Mouse (Mus musculus): ENCODE data around the gene 4833427G06Rik.

DNA sequence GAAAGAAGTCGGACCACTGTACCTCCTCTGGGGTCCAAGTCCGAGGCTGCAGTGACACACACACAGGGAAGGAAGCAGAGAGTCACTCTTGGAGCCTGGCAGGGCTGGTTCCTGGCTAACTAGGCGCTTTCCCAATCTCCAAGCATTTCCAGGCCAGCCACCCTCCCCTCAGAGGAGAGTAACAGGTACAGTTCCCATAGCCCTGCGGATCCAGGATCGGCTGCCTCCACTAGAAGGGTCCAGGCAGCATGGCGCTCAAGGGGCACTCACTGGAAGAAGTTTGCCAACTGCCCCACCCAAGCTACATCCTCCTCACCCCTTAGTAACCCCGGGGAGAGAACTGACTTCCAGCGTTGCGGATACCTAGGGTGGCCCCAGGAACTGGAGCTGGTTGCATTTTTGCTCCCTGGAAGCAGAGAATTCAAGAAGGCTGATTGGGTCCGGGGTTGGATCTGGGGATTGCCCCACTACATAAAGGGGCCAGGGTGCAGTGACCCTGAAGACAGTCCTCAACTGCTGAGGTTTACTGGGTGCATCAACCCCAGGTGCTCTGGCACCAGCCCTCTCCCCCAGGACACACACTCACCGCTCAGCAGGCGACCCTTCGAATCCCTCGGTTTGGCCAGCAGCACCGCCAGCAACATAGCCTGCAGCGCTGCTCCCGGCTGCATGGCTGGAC is 25.4 kb downstream of the 4833427G06Rik start:
- TF ChIP-seq CTCF (IDR thresholded peaks at IDR 0.05; ENCODE audit: low read depth, low read length): no peak
- no peak for TF ChIP-seq POLR2A (IDR thresholded peaks at IDR 0.05; ENCODE audit: insufficient read depth, low read length)
